Mouse (Mus musculus) C2C12 (cell line): ENCODE results near the gene Lrpap1. TPM values are rescaled to one million over a fixed set of nuclear protein-coding genes. Genes with fewer than 3 reads are reported as not detected.
A peak's percentile ranks its signal among the peaks of the same experiment; 100 is the strongest.

Experiments used
- H3K27me3 ChIP-seq: one replicate; pipeline ENCODE4 v1.6.1; 2011; ENCODE audit not compliant: control insufficient read depth, insufficient read depth, insufficient read length
- H3K36me3 ChIP-seq: one replicate; pipeline ENCODE4 v1.6.1; 2011; ENCODE audit not compliant: control insufficient read depth, insufficient read depth
- H3K4me3 ChIP-seq: one replicate; pipeline ENCODE4 v1.5.1; 2011; ENCODE audit warnings: mild to moderate bottlenecking, control low read depth; ENCODE audit not compliant: poor library complexity, insufficient read depth, severe bottlenecking
- H3K79me2 ChIP-seq: one replicate; pipeline ENCODE4 v1.6.1; 2011; ENCODE audit not compliant: control insufficient read depth, insufficient read depth
- H3K79me3 ChIP-seq: one replicate; pipeline ENCODE4 v1.6.1; 2011; ENCODE audit warnings: low read depth, control low read depth
- H3ac ChIP-seq: one replicate; pipeline ENCODE3; 2011; ENCODE audit warnings: low read depth; ENCODE audit not compliant: control insufficient read depth, insufficient read length
- CEBPB ChIP-seq: IDR thresholded peaks from one replicate; pipeline ENCODE4 v1.6.1; 2011; ENCODE audit warnings: low read depth, mild to moderate bottlenecking, control low read depth, moderate library complexity
- CTCF ChIP-seq: IDR thresholded peaks from one replicate; pipeline ENCODE4 v1.5.1; 2011; ENCODE audit not compliant: control insufficient read depth, insufficient read depth, insufficient read length
- FOSL1 ChIP-seq: IDR thresholded peaks from one replicate; pipeline ENCODE4 v1.8.0; 2011; ENCODE audit warnings: mild to moderate bottlenecking, low read length; ENCODE audit not compliant: poor library complexity, insufficient read depth, severe bottlenecking
- MAX ChIP-seq: IDR thresholded peaks from one replicate; pipeline ENCODE4 v1.6.1; 2011; ENCODE audit warnings: mild to moderate bottlenecking, control low read depth
- MYOD1 ChIP-seq: IDR thresholded peaks from one replicate; pipeline ENCODE4 v1.6.1; 2011; ENCODE audit warnings: low read depth; ENCODE audit not compliant: control insufficient read depth, insufficient read length
- MYOG ChIP-seq: IDR thresholded peaks from one replicate; pipeline ENCODE4 v1.6.1; 2011; ENCODE audit not compliant: control insufficient read depth, insufficient read length; ENCODE audit errors: extremely low read depth
- USF1 ChIP-seq: IDR thresholded peaks from one replicate; pipeline ENCODE4 v1.6.1; 2011; ENCODE audit warnings: low read depth, mild to moderate bottlenecking, control low read depth, moderate library complexity
- polyA plus RNA-seq: library from polyadenylated mRNA; unstranded; fragments of >200 nt; fragmentation: generic; extraction: Trizol; gene quantifications from one replicate; pipeline ENCODE4 v1.2.1, GENCODE M21; 2012; ENCODE audit warnings: missing spikeins

Lrpap1 gene
- polyA plus RNA-seq, 1 experiment, result 26.5 TPM

GRCm38 (mm10) chr5:35131773-35132172 is 26.2 kb upstream of the Lrpap1 start:
- Histone ChIP-seq H3K36me3 (no peaks in the 10 kb centered on the region), H3ac (no peak overlapping the region), H3K4me3 (no peak overlapping the region), H3K79me3 (no peaks in the 10 kb centered on the region), H3K27me3 (peaks cover 48% of the 10 kb centered on the region), H3K79me2 (no peaks in the 10 kb centered on the region)
- TF ChIP-seq CTCF (peak; percentile 63), USF1 (no peak), CEBPB (no peak)

- no peak overlapping the region for H3K4me3 ChIP-seq
- H3K27me3 ChIP-seq, result peaks cover 51% of the 10 kb centered on the region
- H3K79me2 ChIP-seq, result no peaks in the 10 kb centered on the region
- TF ChIP-seq MYOG (no peak), FOSL1 (no peak), USF1 (no peak), CTCF (no peak), MYOD1 (no peak)
- H3K79me3 ChIP-seq, result no peaks in the 10 kb centered on the region
- no peak overlapping the region for H3ac ChIP-seq
- H3K36me3 ChIP-seq, result no peaks in the 10 kb centered on the region
Measured at GRCm38 (mm10) chr5:35131237-35131636, 25.7 kb upstream of the Lrpap1 start.

DNA sequence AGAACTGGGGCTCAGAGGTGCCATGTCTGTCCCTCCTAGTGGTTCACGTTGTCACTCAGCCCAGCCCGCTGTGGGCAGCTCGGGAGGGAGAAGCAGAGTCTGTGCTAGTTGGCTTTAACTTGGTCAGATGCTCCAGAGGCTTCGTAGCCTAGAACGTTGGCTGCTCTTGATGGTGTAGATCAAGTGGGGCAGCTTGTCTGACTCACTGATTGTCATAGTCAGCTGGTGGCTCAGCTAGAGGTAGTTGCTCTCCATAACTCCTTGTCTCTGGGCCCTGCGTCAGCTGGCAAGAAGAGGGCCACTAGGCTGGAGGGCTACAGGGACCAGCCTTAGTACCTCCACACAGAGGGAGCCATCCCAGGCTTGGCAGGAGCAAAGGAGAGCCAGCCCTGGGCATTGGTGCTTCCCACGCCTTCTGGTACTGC is 24.2 kb upstream of the Lrpap1 start:
- peaks cover 40% of the 10 kb centered on the region for H3K27me3 ChIP-seq
- H3K36me3 ChIP-seq, result no peaks in the 10 kb centered on the region
- no peak for TF ChIP-seq USF1
- no peak for TF ChIP-seq CEBPB
- no peaks in the 10 kb centered on the region for H3K79me2 ChIP-seq
- H3ac ChIP-seq, result no peak overlapping the region
- no peaks in the 10 kb centered on the region for H3K79me3 ChIP-seq
- no peak overlapping the region for H3K4me3 ChIP-seq

- TF ChIP-seq FOSL1 (no peak), CTCF (no peak), USF1 (no peak), CEBPB (no peak), MYOD1 (no peak), MYOG (no peak), MAX (no peak)
- Histone ChIP-seq H3K27me3 (peaks cover 41% of the 10 kb centered on the region), H3K4me3 (no peak overlapping the region), H3K36me3 (no peaks in the 10 kb centered on the region), H3ac (no peak overlapping the region), H3K79me2 (no peaks in the 10 kb centered on the region), H3K79me3 (no peaks in the 10 kb centered on the region)
Measured at GRCm38 (mm10) chr5:35129208-35129607, 23.6 kb upstream of the Lrpap1 start.

- Histone ChIP-seq H3ac (no peak overlapping the region), H3K4me3 (no peak overlapping the region), H3K79me3 (no peaks in the 10 kb centered on the region), H3K79me2 (no peaks in the 10 kb centered on the region), H3K27me3 (peaks cover 32% of the 10 kb centered on the region), H3K36me3 (no peaks in the 10 kb centered on the region)
- TF ChIP-seq MAX (no peak), CTCF (no peak), MYOG (no peak), USF1 (no peak), MYOD1 (no peak), FOSL1 (no peak), CEBPB (no peak)
Measured at GRCm38 (mm10) chr5:35120024-35120423, 14.5 kb upstream of the Lrpap1 start.

DNA sequence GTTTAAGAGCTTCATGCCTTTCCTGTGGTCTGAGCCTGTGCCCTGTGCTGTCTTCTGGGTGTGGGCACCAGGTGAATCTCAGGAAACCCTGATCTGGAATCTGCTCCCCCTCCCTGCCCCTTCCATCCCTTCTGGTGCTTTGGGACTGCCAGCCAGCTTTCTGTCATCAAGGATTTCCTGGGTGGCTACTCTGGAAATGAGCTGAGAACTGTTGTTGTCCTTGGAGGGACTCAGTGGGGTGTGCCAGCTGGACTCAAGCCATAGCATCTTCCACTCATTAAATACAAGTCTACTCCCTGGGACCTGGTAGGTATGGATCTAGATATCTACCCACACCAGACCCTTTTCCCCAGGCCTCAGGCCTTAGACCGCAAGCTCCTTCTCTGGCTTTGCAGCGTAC is 12.9 kb upstream of the Lrpap1 start:
- Histone ChIP-seq H3K4me3 (no peak overlapping the region), H3ac (no peak overlapping the region), H3K27me3 (peaks cover 34% of the 10 kb centered on the region), H3K36me3 (no peaks in the 10 kb centered on the region), H3K79me3 (no peaks in the 10 kb centered on the region), H3K79me2 (no peaks in the 10 kb centered on the region)
- no peak for TF ChIP-seq MYOG
- TF ChIP-seq USF1, result no peak
- TF ChIP-seq CTCF, result no peak
- TF ChIP-seq CEBPB, result no peak
- no peak for TF ChIP-seq MAX
- TF ChIP-seq FOSL1, result no peak
- TF ChIP-seq MYOD1, result no peak
